Mouse (Mus musculus): ENCODE results near the gene Galnt3. TPM values are rescaled to one million over a fixed set of nuclear protein-coding genes. Genes with fewer than 3 reads are reported as not detected.

The Galnt3 gene
- total and polyA plus RNA-seq, 3 experiments, result 0.13 to 0.59 TPM; not detected in 1

DNA sequence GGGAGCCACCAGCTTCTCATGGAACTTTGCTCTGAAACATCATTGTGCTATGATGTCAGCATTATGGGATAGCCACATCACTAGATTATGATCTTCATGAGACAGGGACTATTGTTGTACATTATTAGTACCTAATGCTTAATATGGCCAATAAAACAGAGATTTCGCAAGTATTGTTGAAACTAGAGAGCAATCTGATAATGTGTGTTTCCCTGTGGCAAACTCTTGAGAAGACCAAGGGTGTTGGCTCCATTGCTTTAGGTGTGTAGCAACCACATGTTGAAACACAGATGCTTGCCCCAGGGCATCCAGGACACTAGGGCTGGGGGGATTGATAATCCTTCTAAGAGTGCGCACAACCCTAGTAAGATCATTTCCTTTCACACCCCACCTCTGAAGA is 44.1 kb downstream of the Galnt3 start:
- H3K4me3 ChIP-seq, result no peak overlapping the region
- H3K4me1 ChIP-seq (ENCODE audit: control insufficient read depth, insufficient read depth, low read length), result no peaks in the 10 kb centered on the region
- no peaks in the 10 kb centered on the region for H3K36me3 ChIP-seq (ENCODE audit: control insufficient read depth, insufficient read depth, low read length)
- H3K27ac ChIP-seq, result no peak overlapping the region
- no peak overlapping the region for H3K9ac ChIP-seq (ENCODE audit: low read depth, low read length)
- no peaks in the 10 kb centered on the region for H3K27me3 ChIP-seq (ENCODE audit: control insufficient read depth, insufficient read depth, low read length)
- intact Hi-C loops (cut with DNase I), result no loop called here
- DNase-seq, result no peak
- no peaks in the 10 kb centered on the region for H3K79me2 ChIP-seq (replicated peaks; ENCODE audit: control insufficient read depth, insufficient read depth, low read length)
- TF ChIP-seq CTCF (IDR thresholded peaks at IDR 0.05) (no peak), EP300 (IDR thresholded peaks at IDR 0.05; ENCODE audit: insufficient read depth, low read depth, low read length) (no peak), POLR2A (IDR thresholded peaks at IDR 0.05; ENCODE audit: insufficient read depth, low read depth, low read length) (no peak)
- 87% methylated on average over 2 of the region's 2 CpGs for WGBS

GRCm38 (mm10) chr2:66069454-66069853 is 55.3 kb downstream of the Galnt3 start:
- intact Hi-C loops (cut with DNase I), result no loop called here
- WGBS, result 41% methylated on average over 6 of the region's 6 CpGs
- H3K79me2 ChIP-seq (replicated peaks; ENCODE audit: control insufficient read depth, insufficient read depth, low read length), result no peaks in the 10 kb centered on the region

GRCm38 (mm10) chr2:66063291-66063690 is 61.5 kb downstream of the Galnt3 start:
- Histone ChIP-seq H3K27ac (no peak overlapping the region), H3K27me3 (ENCODE audit: control insufficient read depth, insufficient read depth, low read length) (no peaks in the 10 kb centered on the region), H3K4me3 (no peak overlapping the region), H3K4me1 (ENCODE audit: control insufficient read depth, insufficient read depth, low read length) (no peaks in the 10 kb centered on the region), H3K36me3 (ENCODE audit: control insufficient read depth, insufficient read depth, low read length) (no peaks in the 10 kb centered on the region), H3K9ac (ENCODE audit: low read depth, low read length) (no peak overlapping the region), H3K79me2 (replicated peaks; ENCODE audit: control insufficient read depth, insufficient read depth, low read length) (no peaks in the 10 kb centered on the region)
- no peak for DNase-seq
- WGBS, result 81% methylated on average over 10 of the region's 10 CpGs
- intact Hi-C loops (cut with DNase I), result no loop called here
- TF ChIP-seq CTCF (IDR thresholded peaks at IDR 0.05) (no peak), POLR2A (IDR thresholded peaks at IDR 0.05; ENCODE audit: insufficient read depth, low read depth, low read length) (no peak)

More at GRCm38 (mm10) chr2:66069454-66069853, 55.3 kb downstream of the Galnt3 start:
- H3K27ac ChIP-seq, result no peak overlapping the region
- no peaks in the 10 kb centered on the region for H3K36me3 ChIP-seq (ENCODE audit: control insufficient read depth, insufficient read depth, low read length)
- H3K4me3 ChIP-seq, result no peak overlapping the region
- no peak for DNase-seq
- H3K9ac ChIP-seq (ENCODE audit: low read depth, low read length), result no peak overlapping the region
- no peaks in the 10 kb centered on the region for H3K4me1 ChIP-seq (ENCODE audit: control insufficient read depth, insufficient read depth, low read length)
- H3K27me3 ChIP-seq (ENCODE audit: control insufficient read depth, insufficient read depth, low read length), result no peaks in the 10 kb centered on the region
- TF ChIP-seq POLR2A (IDR thresholded peaks at IDR 0.05; ENCODE audit: insufficient read depth, low read depth, low read length) (no peak), EP300 (IDR thresholded peaks at IDR 0.05; ENCODE audit: insufficient read depth, low read depth, low read length) (no peak), CTCF (IDR thresholded peaks at IDR 0.05) (no peak)

GRCm38 (mm10) chr2:66044405-66045089 is 80.2 kb downstream of the Galnt3 start:
- Histone ChIP-seq H3K36me3 (ENCODE audit: control insufficient read depth, insufficient read depth, low read length) (no peaks in the 10 kb centered on the region), H3K27me3 (ENCODE audit: control insufficient read depth, insufficient read depth, low read length) (no peaks in the 10 kb centered on the region), H3K9ac (ENCODE audit: low read depth, low read length) (no peak overlapping the region), H3K4me1 (ENCODE audit: control insufficient read depth, insufficient read depth, low read length) (no peaks in the 10 kb centered on the region), H3K79me2 (replicated peaks; ENCODE audit: control insufficient read depth, insufficient read depth, low read length) (no peaks in the 10 kb centered on the region), H3K27ac (no peak overlapping the region), H3K4me3 (no peak overlapping the region)
- TF ChIP-seq POLR2A (IDR thresholded peaks at IDR 0.05; ENCODE audit: insufficient read depth, low read depth, low read length), result no peak
- no peak for TF ChIP-seq EP300 (IDR thresholded peaks at IDR 0.05; ENCODE audit: insufficient read depth, low read depth, low read length)
- no peak for TF ChIP-seq CTCF (IDR thresholded peaks at IDR 0.05)
- 77% methylated on average over 12 of the region's 12 CpGs for WGBS
- DNase-seq, result no peak
- intact Hi-C loops (cut with DNase I), result loop anchor here (5.0 kb wide), 1 partner anchor 252 kb away; no protein-coding TSS in a partner anchor

- Histone ChIP-seq H3K27me3 (ENCODE audit: control insufficient read depth, insufficient read depth, low read length) (no peaks in the 10 kb centered on the region), H3K27ac (no peak overlapping the region), H3K9ac (ENCODE audit: low read depth, low read length) (no peak overlapping the region), H3K4me3 (no peak overlapping the region), H3K36me3 (ENCODE audit: control insufficient read depth, insufficient read depth, low read length) (no peaks in the 10 kb centered on the region), H3K79me2 (replicated peaks; ENCODE audit: control insufficient read depth, insufficient read depth, low read length) (no peaks in the 10 kb centered on the region), H3K4me1 (ENCODE audit: control insufficient read depth, insufficient read depth, low read length) (no peaks in the 10 kb centered on the region)
- WGBS, result 67% methylated on average over 17 of the region's 17 CpGs
- TF ChIP-seq POLR2A (IDR thresholded peaks at IDR 0.05; ENCODE audit: insufficient read depth, low read depth, low read length) (no peak), EP300 (IDR thresholded peaks at IDR 0.05; ENCODE audit: insufficient read depth, low read depth, low read length) (no peak), CTCF (IDR thresholded peaks at IDR 0.05) (no peak)
- intact Hi-C loops (cut with DNase I), result loop anchor here (5.0 kb wide), 1 partner anchor 251 kb away; no protein-coding TSS in a partner anchor
- no peak for DNase-seq
Observed at GRCm38 (mm10) chr2:66043441-66044404, 81.1 kb downstream of the Galnt3 start.
